Mouse (Mus musculus): ENCODE results near the gene Rtl10.

The Rtl10 gene

DNA sequence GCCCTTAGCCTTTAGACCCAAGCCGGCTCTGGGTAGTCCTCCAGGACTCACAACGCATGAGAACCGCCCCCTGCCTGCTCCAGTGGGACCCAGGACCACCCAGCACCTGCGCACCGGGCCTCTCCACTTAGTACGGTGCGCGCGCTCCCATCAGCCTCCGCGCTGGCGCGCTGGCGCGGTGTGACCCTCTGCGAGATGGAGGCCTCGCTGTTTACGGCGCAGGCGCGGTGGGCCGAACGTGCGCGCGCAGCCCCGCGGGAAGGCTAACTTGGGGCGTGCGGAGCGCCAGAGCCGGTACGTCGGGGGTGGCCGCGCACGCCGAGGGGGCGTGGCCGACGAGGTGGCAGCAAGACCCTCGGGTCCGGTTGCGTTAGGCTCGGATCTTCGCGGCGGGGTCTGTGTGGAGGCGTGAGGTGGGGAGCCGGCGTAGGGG is at the start of gene Rtl10, which contains the start of gene Gnb1l:
Gene Rtl10 (plus strand): TSS at position 344 of the 433 bp plus-strand sequence.
Gene Gnb1l (plus strand): TSS at position 156 of the 433 bp plus-strand sequence.
- peak; percentile 86 for DNase-seq (ENCODE audit: low read depth)

DNA sequence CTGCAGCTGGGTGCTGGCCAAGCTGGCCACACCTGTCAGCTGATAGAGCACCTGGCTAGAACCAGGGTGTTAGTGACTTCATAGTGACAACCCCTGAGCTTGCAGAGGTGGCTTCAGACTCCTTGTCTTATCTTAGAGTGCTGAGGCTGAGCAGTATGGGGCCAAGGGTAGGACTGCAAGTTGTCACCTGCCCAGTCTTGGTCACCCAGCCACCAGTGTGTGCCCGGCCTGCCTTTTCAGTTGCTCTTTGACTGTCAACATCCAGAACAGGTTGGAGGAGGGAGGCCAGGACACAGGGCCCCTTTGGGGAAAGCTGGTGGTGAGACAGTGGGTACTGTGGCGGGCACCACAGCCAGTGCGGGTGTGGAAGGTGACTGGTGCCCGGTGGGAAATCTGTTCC is 49.7 kb upstream of the Rtl10 start:
- no peak for DNase-seq (ENCODE audit: low read depth)

DNA sequence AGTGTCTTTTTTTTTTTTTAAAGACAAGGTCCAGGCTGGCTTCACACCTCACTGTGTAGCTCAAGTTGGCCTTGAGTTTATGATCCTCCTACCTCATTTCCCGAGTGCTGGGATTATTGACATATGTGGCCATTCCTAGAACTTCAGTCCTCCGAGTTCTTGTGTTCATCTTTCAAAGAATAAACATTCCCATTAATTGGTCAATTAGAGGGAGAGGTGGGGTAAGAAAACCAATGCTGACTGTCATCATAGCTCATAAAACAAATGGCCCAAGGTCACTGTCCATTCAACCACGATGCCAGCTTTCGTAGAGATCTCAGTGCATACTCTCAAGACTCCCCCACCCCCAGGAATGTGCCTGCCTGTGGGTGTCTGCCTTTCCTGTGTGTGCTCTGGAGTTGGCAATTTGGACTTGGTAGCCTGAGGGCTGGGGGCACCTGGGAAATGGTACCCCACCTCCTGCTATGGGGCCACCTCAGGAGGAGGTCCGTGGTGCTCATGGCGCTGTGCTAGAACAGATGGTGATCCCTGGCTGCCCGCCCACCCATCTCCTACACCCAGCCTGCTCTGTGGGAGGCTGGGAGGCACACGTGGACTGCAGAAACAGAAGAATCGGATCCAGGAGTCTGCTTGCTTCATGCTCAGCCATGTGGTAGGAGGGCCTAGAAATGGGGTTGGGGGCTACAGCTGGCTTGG is 47.1 kb upstream of the Rtl10 start:
- no peak for DNase-seq (ENCODE audit: low read depth)

DNA sequence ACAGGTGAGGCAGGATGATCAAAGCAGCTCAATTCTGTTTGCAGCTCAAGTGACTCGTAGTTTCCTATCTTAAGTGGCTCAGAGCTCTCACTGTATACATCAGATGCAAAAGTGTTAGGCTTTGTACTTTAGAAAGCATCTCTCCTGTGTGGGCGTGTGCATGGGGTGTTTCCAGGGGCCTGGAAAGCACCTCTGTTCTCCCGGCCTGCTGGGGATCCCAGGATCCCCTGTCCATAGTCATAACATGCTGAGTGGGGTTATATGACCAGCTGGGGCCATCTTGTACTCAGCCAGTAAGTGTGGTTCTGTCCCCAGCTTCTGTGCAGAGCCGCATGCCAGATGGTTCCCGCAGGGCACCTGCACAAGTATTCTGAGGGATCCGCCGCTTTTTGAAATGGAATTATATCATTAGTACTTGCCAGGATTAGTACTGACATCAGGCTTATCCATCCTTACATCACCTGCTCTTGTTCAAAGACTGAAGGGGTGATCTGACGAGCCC is 46.3 kb upstream of the Rtl10 start:
- no peak for DNase-seq (ENCODE audit: low read depth)

DNA sequence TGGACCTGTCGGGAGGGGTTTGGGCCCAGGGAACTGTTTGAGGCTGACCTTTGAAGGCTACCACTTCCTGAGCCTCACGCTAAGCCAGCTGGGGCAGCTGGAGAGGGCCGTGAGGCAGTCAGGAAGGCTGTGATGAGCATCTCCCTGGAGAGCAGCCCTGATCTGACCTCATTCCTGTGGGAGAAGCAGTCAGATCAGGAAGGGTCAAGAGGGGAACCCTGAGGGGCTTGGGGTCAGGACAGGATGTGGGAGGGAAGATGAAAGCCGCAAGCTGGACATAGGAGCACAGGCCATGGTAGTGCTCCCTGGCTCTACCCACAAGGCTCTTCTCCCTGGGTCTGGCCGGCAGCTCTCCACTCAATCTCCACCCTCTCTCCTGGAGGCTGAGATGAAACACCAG is 44.9 kb upstream of the Rtl10 start:
- DNase-seq (ENCODE audit: low read depth): no peak

DNA sequence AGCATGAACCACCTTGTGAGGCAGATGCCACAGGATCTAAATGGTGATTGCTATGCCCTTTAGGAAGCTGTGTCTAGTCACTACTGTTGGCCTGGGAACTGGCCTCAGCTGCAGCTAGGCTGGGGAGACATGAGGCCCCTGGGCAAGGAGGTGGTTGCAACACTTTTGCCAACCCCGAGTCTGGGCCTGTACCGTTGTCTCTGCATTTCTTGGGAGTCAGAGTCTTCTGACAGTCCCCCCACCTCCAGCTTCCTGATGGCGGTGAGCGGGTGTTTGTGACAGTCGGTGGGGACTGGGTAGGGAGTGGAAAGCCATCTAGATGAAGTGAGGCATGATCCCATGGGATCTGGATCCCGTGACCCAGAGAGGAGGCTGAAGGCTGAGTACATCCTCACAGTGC is 43.3 kb upstream of the Rtl10 start:
- DNase-seq (ENCODE audit: low read depth): no peak

DNA sequence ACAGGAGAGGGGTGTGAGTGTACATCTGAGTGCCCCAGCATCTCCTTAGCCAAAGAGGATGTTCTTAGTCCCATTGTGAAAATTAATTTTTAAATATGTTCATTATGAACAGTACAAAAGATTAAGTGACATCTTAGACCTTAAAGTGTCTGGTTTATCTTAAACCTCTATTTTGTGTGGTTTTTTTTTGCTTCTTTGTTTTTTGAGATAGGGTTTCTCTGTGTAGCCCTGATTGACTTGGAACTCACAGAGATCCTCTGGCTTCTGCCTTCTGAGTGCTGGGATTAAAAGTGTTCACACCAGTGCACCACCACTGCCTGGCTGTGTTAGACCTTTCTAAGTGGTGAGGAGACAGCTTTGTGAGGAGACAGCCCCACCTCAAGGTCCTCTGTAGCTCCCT is 40.0 kb upstream of the Rtl10 start:
- DNase-seq (ENCODE audit: low read depth): no peak

DNA sequence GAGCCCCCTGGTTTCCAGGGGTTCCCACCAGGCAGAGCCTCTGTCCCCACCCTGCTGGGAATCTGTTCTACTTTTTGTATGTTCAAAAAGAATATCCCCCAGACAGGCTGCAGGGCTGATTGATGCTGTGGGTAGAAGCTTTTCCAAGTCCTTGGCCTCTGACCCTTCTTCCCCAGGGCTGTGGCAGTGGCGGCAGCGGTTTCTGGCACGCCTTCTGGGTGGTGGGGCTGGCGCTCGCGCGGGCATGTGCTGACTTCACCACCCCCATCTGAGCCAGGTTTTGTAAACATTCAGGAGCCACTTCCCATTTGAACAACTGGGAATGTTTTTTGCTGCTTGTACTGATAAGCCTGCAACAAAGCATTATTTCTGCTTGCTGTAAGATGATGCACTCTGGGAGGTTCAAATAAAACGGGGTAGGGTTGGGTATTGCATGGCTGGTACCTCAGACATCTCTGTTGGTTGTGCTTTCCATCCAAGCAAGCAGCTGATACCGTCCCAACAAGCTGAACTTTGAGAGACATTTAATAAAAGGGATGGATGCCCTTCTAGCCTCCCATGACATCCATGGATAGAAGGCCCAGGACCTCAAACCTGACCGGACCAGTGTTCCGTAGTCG is 39.3 kb upstream of the Rtl10 start:
- no peak for DNase-seq (ENCODE audit: low read depth)

DNA sequence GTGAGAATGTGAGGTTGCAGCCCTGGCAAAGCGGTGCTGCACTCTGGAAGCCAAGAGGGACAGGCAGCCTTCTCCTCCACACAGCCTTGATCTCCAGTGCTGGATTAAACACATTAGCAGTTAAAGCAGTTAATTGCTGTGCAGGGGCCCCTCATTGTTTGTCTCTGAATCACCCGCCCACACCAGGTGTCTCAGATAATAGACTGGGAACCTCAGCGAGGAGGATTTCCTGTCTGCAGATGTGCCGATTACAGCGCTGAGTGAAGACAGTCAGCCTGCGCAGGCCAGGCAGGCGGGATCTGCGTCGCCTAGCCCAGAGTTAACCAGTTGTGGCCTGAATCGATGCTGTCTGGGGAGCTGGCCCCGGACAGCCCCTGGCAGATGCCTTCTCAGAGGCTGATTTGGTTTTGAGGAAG is 38.7 kb upstream of the Rtl10 start:
- DNase-seq (ENCODE audit: low read depth): peak; percentile 81

DNA sequence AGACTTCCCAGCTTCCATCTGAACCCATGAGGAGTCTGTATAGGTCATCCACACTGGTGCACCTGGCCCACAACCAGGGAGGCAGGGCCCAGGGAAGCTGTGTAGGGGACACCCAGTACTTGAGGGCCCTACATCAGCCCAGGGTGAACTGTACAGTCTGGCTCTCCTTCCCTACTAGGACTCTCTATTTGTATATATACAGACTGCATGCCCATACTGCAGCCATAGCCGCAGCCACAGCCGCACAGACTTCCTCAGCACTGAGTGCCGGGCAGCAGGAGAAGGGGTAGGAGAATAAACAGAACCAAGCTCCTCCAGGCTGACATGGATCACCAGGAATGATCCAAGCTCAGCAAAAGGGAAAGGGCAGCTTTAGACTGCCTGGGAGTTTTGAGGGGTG is 37.9 kb upstream of the Rtl10 start:
- DNase-seq (ENCODE audit: low read depth): no peak

DNA sequence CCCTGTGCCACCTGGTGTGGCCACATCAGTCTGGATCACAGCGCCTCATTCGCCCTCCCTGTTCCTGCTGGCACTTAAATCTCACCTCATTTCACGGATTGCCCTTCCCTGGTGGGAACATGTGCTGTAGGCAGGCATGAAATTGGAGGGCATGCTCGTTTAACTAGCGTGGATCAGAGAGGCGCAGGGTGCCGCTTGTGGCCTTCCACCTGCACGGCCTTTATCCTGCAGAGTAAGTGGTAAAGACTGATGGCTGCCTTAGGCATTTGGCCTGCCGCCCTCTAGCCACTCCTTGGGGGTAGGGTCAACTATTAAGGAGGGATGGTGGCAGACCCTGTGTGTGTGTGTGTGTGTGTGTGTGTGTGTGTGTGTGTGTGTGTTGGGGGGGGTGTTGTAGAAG is 36.7 kb upstream of the Rtl10 start:
- no peak for DNase-seq (ENCODE audit: low read depth)

DNA sequence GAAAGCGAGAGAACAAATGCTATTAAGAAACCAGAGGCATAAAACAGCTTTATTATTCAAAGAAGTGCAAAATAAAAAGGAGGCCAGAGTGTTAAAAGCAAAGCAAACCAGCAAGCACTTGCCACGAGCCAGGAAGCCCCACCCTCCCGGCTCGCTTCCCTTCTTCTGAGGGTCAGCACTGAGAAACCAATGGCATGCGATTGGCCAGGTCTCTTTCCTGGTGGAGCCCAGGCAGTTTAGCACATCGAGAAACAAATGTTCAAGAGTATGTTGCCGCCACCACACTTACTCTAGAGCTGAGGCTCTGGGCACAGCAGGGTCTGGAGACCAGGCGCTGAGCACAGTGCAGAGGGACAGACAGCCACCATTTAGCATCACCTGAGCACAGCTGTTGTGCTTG is 36.1 kb upstream of the Rtl10 start:
- no peak for DNase-seq (ENCODE audit: low read depth)

DNA sequence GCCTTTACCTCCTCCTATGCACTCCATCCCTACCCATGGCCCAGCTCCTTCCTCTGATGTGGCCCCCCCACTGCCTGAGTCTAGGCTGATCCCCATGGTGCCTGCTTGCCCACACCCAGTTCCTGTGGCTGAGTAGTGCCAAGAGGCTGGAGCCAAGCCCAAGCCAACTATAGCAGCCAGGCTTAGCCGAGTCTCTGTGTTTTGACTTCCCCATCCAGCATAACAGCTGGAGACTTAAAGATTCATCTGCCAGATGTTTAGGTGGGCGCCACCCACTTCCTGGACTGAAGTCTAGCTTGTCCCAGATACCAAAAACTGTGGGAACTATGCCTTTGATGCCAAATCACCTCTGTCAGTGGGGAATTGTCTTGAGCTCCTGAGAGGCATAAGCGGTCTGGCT is 34.4 kb upstream of the Rtl10 start:
- DNase-seq (ENCODE audit: low read depth): no peak

DNA sequence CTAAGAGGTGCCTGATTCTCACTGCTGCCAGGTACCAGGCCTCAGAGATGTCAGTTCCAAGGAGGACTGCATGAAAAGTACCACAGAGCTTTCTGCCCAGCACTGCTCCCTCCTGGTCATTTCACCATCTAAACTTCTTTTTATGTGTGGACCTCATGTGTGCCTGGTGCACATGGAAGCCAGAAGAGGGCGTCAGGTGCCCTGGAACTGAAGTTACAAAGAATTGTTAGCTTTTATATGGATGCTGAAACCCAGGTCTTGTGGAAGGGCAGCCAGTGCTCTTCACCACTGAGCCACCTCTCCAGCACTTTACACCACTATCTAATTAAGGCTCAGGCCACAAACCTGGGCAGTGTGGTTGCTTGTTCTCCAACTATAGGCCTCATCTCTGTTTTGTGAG is 27.9 kb upstream of the Rtl10 start:
- no peak for DNase-seq (ENCODE audit: low read depth)

DNA sequence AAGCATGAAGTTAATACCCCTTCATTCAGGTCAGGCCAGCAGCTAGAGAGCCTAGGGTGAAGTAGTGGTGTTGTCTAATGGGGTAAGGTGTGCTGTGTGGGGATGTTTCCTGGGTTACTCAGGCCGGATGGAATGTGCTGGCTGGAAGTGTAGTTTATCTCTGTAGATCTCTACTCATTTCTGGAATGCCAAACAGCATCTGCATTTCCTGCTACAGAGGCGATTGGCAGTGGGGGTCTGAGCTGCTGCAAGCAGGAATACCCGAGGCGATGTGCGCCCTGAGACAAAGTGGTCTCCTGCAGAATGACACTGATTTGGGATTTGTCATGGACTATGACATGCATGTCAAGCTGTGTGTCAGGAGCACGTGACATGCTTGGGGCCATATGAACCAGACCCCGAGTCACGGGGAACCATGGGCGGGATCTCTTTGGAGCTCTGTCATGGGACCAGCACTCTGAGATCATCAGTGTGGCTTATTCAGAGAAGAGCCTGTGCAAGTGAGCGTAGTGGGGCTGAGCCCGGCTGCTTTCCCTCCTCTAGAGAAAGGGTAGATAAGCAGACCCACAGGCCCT is 27.2 kb upstream of the Rtl10 start:
- DNase-seq (ENCODE audit: low read depth): no peak

DNA sequence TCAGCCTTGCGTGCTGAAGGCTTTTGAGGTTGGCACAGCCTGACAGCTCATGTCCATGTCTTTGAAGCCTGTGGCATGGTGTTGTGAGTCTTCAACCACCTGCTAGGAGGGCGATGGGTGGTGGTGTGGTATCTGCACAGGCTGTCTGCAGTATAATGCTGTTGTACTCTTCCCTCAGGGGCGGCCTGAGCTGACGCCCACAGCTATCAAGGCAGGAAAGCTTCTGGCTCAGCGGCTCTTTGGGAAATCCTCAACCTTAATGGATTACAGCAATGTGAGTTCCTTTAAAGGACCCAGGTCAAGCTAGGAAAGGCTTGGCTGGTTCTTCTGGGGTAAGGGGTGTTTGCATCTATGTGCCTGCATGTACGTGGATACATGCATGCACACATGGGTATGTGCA is 26.7 kb upstream of the Rtl10 start:
- no peak for DNase-seq (ENCODE audit: low read depth)

DNA sequence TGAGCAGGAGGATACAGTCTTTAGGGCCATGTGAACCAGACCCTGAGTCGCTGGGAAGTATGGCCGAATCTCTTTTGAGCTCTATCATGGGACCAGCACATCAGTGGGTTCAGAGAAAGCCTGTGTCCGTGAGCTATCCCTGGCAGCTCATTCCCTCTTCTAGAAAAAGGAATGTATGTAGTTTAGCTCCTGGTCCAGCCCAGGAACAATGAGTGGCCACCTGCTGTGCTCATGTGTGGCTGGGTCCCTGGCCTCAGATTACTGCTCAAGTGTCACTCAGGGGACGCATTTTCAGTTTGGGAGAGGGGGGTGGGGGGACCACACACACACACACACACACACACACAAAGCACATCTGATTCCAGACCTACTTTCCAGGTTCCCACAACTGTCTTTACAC is 26.3 kb upstream of the Rtl10 start:
- DNase-seq (ENCODE audit: low read depth): no peak

DNA sequence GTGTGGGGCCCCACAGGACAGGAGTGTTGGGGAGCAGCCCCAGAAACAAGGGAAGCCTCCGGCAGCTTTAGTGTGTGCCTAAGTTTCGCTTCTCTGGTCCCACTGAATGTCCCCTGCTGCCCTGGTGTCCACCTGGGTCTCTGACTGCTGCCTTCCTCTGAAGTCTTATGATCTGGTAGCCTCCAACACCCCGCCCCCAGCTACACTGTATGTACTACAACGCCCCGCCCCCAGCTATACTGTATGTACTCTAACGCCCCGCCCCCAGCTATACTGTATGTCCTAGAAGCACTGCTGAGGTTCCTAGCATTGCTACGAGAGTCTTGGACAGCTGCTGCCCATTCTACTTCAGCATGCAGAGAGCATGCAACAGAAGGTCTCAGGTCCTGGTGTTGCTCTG is 25.7 kb upstream of the Rtl10 start:
- DNase-seq (ENCODE audit: low read depth): no peak

DNA sequence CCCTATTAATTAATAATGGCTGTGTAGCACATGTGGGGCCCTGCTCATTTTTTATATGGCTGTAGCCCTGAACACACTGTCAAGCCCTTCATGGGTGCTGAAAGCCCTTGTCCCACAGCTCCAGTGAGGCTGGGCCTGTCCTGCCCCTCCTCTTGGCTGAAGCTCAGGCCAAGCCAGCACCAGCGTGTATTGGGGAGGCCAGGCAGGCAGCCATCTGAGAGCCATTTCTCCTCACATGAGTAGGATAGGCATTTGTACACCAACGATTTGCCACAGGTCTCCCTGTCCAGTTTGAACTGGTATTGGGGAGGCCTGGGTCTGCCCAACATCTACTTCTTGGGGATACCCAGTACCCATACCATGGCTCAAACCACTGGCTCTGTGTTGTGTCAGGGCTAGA is 24.7 kb upstream of the Rtl10 start:
- no peak for DNase-seq (ENCODE audit: low read depth)

DNA sequence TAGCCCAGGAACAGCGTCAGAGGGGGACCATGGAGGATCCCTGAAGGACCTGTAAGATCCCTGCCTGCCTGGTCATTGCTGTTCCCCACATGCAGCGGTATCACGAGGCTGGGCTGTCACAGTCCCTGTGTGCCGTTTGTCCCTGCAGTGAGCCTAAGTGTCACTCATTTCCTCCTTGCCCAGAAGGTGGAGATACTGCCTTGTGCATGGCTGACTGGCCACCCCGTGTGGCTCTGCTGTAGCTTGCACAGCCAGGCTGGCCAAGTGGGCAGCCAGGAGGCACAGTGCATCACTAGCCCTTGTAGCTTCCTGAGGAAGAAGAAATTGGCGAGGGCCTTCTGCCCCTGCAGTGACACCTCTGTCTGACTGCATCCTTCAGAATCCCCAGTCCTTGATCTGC is 20.7 kb upstream of the Rtl10 start:
- no peak for DNase-seq (ENCODE audit: low read depth)

DNA sequence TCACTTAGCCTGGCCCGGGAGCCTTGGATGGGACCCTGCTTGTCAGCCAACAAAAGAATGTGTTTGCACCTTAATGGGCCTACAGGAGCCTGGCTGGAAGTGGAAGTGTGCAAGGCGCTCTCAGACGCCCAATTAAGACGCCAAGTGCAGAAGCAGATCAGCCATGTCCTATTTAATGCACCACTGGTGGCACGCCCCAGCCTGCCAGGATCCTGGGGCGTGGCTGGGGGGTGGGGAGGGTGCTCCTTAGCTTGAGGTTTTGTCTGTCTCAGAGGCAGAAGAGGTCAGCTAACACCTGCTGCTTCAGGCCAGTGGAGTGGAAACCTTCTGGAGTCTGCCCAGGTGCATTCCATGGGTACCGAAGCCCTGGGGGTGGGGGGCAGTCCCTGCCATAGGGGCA is 19.0 kb upstream of the Rtl10 start:
- no peak for DNase-seq (ENCODE audit: low read depth)

DNA sequence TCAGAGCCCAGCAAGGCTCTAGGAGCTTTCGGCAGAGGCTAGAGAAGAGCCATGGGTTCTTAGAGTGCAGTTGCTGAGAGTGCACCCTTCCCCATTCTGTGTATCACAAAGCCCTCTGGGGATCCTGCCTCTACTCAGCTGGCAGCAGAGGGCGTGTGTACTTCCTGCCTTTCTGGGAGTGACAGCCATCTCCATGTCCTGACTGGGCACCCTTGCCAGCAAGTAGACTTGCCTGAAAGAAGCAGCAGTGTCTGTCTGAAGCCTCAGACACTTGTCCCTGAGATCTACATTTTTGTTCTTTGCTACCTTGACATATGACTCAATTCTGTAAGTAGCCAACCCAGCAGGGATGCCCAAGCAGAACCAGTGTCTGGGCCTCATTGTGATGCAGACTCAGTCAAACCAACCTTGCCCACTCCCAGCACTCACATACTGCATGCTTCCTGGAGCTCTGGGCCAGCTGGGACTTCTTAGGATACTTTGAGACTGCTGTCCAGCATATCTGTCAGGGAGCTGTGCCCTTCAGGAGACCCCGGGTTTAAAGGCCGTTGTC is 17.7 kb upstream of the Rtl10 start:
- no peak for DNase-seq (ENCODE audit: low read depth)

DNA sequence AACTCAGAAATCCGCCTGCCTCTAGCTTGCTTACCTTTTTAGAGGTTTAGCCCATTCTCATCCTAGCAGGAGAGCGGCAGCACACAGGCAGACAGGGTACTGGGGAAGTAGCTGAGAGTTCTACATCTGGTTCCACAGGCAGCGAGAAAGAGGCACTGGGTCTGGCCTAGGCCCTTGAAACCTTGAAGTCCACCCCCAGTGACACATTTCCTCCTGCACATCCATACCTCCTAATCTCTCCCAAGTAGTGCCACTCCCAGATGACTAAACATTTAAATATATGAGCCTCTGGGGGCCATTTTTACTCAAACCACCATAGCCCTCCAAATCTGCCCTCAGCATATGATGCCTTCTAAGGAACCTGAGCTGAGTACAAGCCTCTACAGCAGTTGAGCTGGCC is 16.3 kb upstream of the Rtl10 start:
- no peak for DNase-seq (ENCODE audit: low read depth)
